Mouse (Mus musculus) gastrocnemius, postnatal 36 days (tissue): ENCODE measurements around the gene Me3. TPM values are rescaled to one million over a fixed set of nuclear protein-coding genes. Genes with fewer than 3 reads are reported as not detected.

Experiments used
- DNase-seq, 2 experiments: peaks; one replicate each; pipeline ENCODE4 v3.0.0; 2022
- intact Hi-C: fragments of 180-260 bp; cut with DNase I; formaldehyde crosslinking; loops from one replicate; pipeline ENCODE4 v1.15.1; 2025
- total RNA-seq, 2 experiments: library from RNA; stranded (reverse); gene quantifications; 2 replicates each; pipeline ENCODE4 v1.2.3; 2021

Gene Me3
- total RNA-seq, 2 experiments from 2014 or later = 108 to 125 TPM

- DNase-seq = no peak
- intact Hi-C loops = no loop called here
Observed at GRCm38 (mm10) chr7:89657183-89657582, 25.0 kb downstream of the Me3 start.

DNA sequence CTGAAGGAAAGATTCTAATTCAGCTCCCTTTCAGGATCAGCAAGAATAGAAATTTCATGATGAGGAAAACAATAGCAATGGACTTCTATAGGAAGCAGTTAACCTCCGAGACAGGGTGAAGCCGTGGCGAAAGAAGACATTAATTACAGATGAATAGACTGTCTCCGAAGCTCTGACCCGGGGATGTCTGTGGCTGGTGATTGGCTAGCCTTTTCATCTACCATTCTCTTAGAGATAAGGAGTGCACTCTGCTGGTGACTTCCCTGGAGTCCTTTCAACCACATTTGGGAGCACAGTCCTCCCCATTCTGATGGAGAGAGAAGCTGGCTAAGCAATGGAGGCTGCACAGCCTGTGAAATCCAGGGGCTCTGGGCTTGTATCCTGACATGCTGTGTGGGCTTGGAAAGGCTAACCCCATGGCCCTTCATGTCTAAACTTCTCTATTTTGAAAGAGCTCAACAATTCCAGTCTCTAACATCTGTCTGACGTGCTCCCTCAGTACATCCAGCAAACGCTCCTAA, 25.6 kb downstream of the Me3 start:
- DNase-seq = no peak
- intact Hi-C loops = loop anchor here (1.0 kb wide), 1 partner anchor 10 kb away; no protein-coding TSS in a partner anchor

DNA sequence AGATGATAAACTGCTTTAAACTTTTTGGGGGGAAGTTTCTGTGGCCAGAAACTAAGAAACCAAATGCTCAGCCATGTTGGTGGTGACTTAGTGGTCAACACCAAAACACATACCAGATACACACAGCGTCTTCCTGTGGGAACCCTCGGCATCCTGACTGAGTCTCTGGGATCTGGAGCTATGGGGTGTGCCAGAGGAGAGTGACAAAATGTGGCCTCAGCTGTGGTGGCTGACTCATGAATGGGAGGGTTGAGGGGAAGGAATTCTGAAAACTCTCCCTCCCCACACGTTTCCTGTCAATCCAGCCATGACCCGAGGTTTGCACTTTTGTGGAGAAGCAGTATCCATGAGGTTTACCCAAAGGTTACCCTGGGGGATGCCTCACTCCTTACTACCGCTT, 32.0 kb downstream of the Me3 start:
- peak in 1 of 2 experiments; percentile 10 for DNase-seq
- intact Hi-C loops = no loop called here

DNA sequence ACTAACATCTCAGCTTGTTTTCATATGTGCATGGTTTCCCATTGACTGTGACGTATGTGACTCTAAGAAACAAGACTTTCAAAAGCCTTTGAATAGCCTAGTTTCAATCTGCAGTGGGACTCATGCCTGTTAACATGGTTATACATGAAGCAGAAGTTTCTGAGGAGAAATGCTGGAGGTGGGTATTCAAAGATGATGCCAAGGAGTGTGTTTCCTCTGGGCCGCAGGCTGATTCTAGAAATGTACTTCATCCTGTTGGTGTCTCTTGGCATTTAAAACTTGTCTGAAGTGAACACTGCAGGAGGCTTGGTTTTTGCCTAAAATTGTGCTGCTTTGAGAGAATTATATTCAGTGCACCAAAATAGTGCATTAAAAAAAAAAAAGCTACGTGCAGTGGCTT, 34.2 kb downstream of the Me3 start:
- intact Hi-C loops = no loop called here
- DNase-seq = no peak

- intact Hi-C loops = no loop called here
- DNase-seq = no peak
Observed at GRCm38 (mm10) chr7:89667570-89667969, 35.4 kb downstream of the Me3 start.

- intact Hi-C loops = no loop called here
- DNase-seq = no peak
Observed at GRCm38 (mm10) chr7:89669461-89669860, 37.3 kb downstream of the Me3 start.

GRCm38 (mm10) chr7:89671104-89671831, 39.1 kb downstream of the Me3 start:
- DNase-seq = no peak
- intact Hi-C loops = no loop called here

DNA sequence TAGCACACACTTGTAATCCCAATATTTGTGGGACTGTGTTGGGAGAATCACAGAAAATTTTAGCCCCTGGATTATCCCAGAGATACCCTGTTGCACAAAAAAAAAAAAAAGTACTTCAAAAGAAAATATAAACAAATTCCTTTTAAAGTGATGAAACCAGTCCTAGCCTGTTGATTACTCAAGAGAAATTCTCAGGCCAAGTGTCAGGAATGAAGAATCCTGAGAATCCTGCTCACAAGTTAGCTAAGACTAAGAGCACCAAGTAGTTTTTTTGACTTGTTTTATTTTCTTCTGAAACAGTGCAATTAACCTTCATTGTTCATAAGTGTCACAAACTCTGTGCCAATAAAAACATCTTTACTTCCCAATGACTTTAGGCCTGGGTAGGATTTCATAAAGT, 44.0 kb downstream of the Me3 start:
- intact Hi-C loops = no loop called here
- no peak for DNase-seq

DNA sequence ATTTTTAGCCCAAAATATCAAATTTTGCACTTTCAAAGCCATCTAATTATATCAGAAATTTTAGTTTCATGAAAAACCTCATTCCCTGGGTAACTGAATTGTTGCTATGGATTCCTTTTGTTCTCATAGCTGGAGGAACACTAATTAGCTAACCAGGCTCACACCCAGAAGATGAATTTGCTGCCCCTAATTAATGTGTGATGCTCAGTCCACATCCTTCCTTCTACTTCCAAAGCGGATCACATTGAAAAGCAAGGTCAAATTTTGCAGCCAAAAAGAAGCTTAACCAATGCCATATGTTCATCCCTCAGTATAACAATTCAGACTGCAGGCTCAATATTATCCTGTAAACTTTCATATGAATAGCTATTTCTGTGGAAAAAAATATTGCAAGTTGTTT, 45.7 kb downstream of the Me3 start:
- no peak for DNase-seq
- intact Hi-C loops = no loop called here

GRCm38 (mm10) chr7:89678719-89679118, 46.5 kb downstream of the Me3 start:
- intact Hi-C loops = no loop called here
- no peak for DNase-seq

DNA sequence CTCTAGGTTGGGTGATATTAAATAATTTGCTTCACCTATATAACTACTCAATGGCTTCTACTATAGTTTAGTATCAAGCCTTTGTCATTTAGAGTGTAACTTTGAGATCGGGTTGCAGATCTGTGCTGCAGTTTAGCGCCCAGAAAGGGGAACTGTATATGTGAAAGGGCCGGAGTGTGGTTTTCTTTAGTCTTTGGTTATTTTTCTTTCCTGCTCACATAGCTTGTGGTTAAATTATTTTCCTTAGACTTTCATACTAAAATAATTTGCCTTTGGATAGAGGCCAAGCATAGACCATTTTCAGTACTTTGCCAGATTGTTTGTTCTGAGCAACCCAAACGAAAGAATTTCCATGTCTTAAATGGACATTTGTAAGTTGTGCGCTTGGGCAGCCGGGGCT, 46.9 kb downstream of the Me3 start:
- intact Hi-C loops = no loop called here

GRCm38 (mm10) chr7:89679621-89680140, 47.5 kb downstream of the Me3 start:
- DNase-seq = no peak
- intact Hi-C loops = no loop called here

More for the DNA sequence above, 46.9 kb downstream of the Me3 start:
- DNase-seq = no peak

GRCm38 (mm10) chr7:89680891-89681290, 48.7 kb downstream of the Me3 start:
- DNase-seq = no peak
- intact Hi-C loops = no loop called here

- intact Hi-C loops = no loop called here
- no peak for DNase-seq
Observed at GRCm38 (mm10) chr7:89681666-89682470, 49.7 kb downstream of the Me3 start.

DNA sequence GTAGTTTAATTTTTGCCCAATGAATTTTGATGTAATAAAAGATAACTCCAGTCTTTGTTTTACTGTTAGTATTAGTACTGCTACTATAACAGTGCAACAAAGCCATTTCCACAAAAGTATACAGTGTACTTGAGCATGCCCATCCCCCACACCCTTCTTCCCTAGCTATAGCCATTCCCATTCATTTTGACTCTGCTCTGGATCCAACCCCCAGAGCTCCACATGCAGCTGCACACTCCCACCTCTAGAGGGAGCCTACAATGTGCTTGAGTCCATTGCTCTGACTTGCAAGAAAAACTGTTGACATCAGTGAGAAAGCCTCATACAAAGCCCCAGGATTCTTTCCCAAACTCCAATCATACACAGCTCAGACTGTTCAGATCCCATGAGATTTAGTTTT, 66.0 kb downstream of the Me3 start:
- no peak for DNase-seq
- intact Hi-C loops = no loop called here

DNA sequence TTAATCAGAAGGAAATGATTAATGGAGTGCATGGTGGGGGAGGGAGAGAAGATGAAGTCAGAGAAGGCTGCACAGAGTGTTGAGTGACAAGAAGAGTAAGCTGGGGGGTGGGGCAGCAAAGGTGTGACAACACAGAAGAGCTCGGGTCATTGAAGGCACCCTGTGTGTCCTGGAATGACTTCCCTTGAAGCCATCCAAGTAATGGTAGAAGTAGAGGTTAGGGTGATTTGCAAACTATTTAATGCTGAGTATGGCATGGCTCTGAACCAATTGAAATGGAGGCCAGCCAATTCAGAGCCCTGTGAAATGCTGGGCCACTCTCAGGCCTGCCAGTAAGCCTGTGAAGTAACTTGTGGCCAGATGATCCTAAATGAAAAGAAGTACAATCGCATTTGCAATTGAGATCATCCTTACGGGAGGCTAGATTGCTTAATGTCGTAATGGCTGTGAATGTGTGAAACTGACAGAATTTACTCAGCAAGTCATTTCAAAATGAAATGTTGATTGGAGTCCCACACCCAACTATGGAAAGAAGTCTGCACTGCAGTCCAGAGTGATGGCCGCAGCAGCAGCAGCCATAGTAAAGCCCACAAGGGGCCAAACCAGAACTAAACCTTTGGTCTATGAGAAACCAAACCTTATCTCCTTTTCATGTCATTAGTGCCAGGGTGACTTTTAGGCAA, 67.6 kb downstream of the Me3 start:
- peak in 1 of 2 experiments; percentile 21 for DNase-seq
- intact Hi-C loops = no loop called here

GRCm38 (mm10) chr7:89700511-89700910, 68.3 kb downstream of the Me3 start:
- DNase-seq = no peak
- intact Hi-C loops = no loop called here

DNA sequence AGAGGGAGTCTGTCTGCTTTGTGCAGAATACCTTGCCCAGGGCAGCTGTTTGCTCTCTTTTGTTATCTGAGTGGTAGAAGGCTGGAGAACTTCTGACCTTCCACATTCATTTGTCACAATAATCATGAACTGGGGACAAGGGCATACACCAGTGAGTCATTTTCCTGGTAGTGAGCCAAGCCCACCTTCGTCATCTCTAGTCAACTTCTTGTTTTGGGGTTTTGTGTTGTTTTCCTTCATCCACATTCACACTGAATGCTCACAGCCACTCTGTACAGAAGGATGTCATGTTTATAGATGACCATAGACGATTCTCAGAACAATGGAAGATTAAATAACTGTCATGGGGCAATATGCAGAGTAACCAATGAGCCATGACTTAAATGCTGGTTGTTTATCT, 78.6 kb downstream of the Me3 start:
- intact Hi-C loops = no loop called here
- DNase-seq = no peak

GRCm38 (mm10) chr7:89713059-89713458, 80.9 kb downstream of the Me3 start:
- intact Hi-C loops = no loop called here
- no peak for DNase-seq

DNA sequence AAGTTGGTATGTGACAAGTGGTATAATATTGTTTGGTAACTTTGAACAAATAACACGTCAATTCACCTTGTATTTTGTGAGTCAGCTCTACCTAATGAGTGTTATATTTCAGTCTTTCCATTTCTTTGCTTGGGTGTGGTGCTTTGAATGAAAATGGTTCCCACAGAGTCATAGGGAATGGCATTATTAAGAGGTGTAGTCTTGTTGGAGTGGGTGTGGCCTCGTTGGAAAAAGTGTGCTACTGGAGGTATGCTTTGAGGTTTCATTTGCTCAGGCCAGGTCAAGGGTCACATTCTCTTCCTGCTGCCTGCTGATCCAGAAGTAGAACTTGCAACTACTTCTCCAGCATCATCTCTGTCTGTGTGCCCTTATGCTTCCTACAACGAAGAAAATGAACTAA, 84.0 kb downstream of the Me3 start:
- intact Hi-C loops = no loop called here
- no peak for DNase-seq

- intact Hi-C loops = no loop called here
- no peak for DNase-seq
Observed at GRCm38 (mm10) chr7:89717521-89717920, 85.3 kb downstream of the Me3 start.
